Comparison of ENCODE assay signal across 15 mouse cellular contexts in genomic region chr13:97694356-97694990, GRCm38 (mm10).
DNase-seq lines count a peak whose midpoint lies in the region; ATAC-seq and TF ChIP-seq lines count a peak whose summit lies in the region.
"Had no signal": no experiment of that assay in that cellular context is flagged by ENCODE, and none has a peak within 500 bp of the region (broad histone marks: within the 10 kb centered on the region; RNA-seq: fewer than 3 reads in every experiment).

No protein-coding gene starts in this region.

- no peak overlapping the region for H3K9ac ChIP-seq in forebrain, embryonic 13.5 days
- H3K9ac ChIP-seq in forebrain, embryonic 11.5 days (ENCODE audit: low read length): no peak overlapping the region
- H3K9ac ChIP-seq in forebrain, embryonic 15.5 days (replicated peaks): no peak overlapping the region
- H3K9ac ChIP-seq in hindbrain, postnatal 0 days (replicated peaks; ENCODE audit: low read length): no peak overlapping the region
- H3K9ac ChIP-seq in neural tube, embryonic 11.5 days (ENCODE audit: low read length): no peak overlapping the region
- H3K9ac ChIP-seq: liver, postnatal 0 days; stomach, embryonic 15.5 days had no signal

- H3K4me1 ChIP-seq in forebrain, embryonic 13.5 days: peaks cover 12% of the 10 kb centered on the region
- no peaks in the 10 kb centered on the region for H3K4me1 ChIP-seq in forebrain, embryonic 11.5 days (replicated peaks; ENCODE audit: control insufficient read depth, insufficient read depth, low read length)
- H3K4me1 ChIP-seq in forebrain, embryonic 15.5 days: peaks cover 6% of the 10 kb centered on the region; the same call in 1 of the 2 replicates
- H3K4me1 ChIP-seq in hindbrain, postnatal 0 days (ENCODE audit: insufficient read depth, low read length): no peaks in the 10 kb centered on the region
- no peaks in the 10 kb centered on the region for H3K4me1 ChIP-seq in neural tube, embryonic 11.5 days (ENCODE audit: control insufficient read depth, insufficient read depth, low read length)
- H3K4me1 ChIP-seq: stomach, embryonic 15.5 days had no signal

- no peak overlapping the region for H3K4me2 ChIP-seq in forebrain, embryonic 13.5 days
- no peak overlapping the region for H3K4me2 ChIP-seq in forebrain, embryonic 11.5 days (ENCODE audit: low read depth, low read length, severe bottlenecking)
- H3K4me2 ChIP-seq in forebrain, embryonic 15.5 days (replicated peaks): no peak overlapping the region
- no peak overlapping the region for H3K4me2 ChIP-seq in hindbrain, postnatal 0 days (ENCODE audit: low read depth, low read length)
- H3K4me2 ChIP-seq in neural tube, embryonic 11.5 days (ENCODE audit: low read depth): no peak overlapping the region
- H3K4me2 ChIP-seq: stomach, embryonic 15.5 days had no signal

- TF ChIP-seq CTCF in hindbrain, postnatal 0 days (IDR thresholded peaks at IDR 0.05; ENCODE audit: low read depth): no peak

- 51% methylated on average over 9 of the region's 9 CpGs for WGBS in forebrain, embryonic 13.5 days
- 66% methylated on average over 9 of the region's 9 CpGs for WGBS in forebrain, embryonic 11.5 days
- 46% methylated on average over 9 of the region's 9 CpGs for WGBS in forebrain, embryonic 15.5 days
- WGBS in hindbrain, postnatal 0 days: 47% methylated on average over 9 of the region's 9 CpGs
- 50% methylated on average over 9 of the region's 9 CpGs for WGBS in neural tube, embryonic 11.5 days

- H3K9me3 ChIP-seq in forebrain, embryonic 13.5 days (replicated peaks): no peaks in the 10 kb centered on the region
- H3K9me3 ChIP-seq in forebrain, embryonic 11.5 days (ENCODE audit: control insufficient read depth, low read length): no peaks in the 10 kb centered on the region
- no peaks in the 10 kb centered on the region for H3K9me3 ChIP-seq in forebrain, embryonic 15.5 days
- no peaks in the 10 kb centered on the region for H3K9me3 ChIP-seq in hindbrain, postnatal 0 days (ENCODE audit: low read length)
- no peaks in the 10 kb centered on the region for H3K9me3 ChIP-seq in neural tube, embryonic 11.5 days (ENCODE audit: control insufficient read depth, low read length)
- H3K9me3 ChIP-seq: stomach, embryonic 15.5 days had no signal

- H3K4me3 ChIP-seq in forebrain, embryonic 13.5 days: no peak overlapping the region
- H3K4me3 ChIP-seq in forebrain, embryonic 11.5 days (ENCODE audit: low read depth, low read length): no peak overlapping the region
- H3K4me3 ChIP-seq in forebrain, embryonic 15.5 days: no peak overlapping the region
- no peak overlapping the region for H3K4me3 ChIP-seq in hindbrain, postnatal 0 days (ENCODE audit: low read length)
- no peak overlapping the region for H3K4me3 ChIP-seq in neural tube, embryonic 11.5 days (ENCODE audit: low read depth, low read length)
- H3K4me3 ChIP-seq: stomach, embryonic 15.5 days had no signal

- peak overlapping the region; percentile 52 for H3K27ac ChIP-seq in forebrain, embryonic 13.5 days
- no peak overlapping the region for H3K27ac ChIP-seq in forebrain, embryonic 11.5 days (ENCODE audit: low read depth, low read length)
- H3K27ac ChIP-seq in forebrain, embryonic 15.5 days (replicated peaks): peak overlapping the region; percentile 66
- H3K27ac ChIP-seq in hindbrain, postnatal 0 days: no peak overlapping the region
- no peak overlapping the region for H3K27ac ChIP-seq in neural tube, embryonic 11.5 days (ENCODE audit: low read depth, low read length)
- H3K27ac ChIP-seq: stomach, embryonic 15.5 days had no signal

- ATAC-seq in forebrain, embryonic 13.5 days: peak; percentile 88
- ATAC-seq in forebrain, embryonic 11.5 days (replicated peaks; ENCODE audit: low FRiP score): no peak; the same call in 1 of the 2 replicates
- ATAC-seq in forebrain, embryonic 15.5 days (replicated peaks): peak; percentile 88
- ATAC-seq in hindbrain, postnatal 0 days: no peak
- ATAC-seq in neural tube, embryonic 11.5 days (ENCODE audit: insufficient read depth, low FRiP score, low TSS enrichment): peak; percentile 65
- ATAC-seq: intestine, postnatal 0 days; liver, postnatal 0 days had no signal

- no peaks in the 10 kb centered on the region for H3K36me3 ChIP-seq in forebrain, embryonic 13.5 days (ENCODE audit: poor library complexity, severe bottlenecking)
- no peaks in the 10 kb centered on the region for H3K36me3 ChIP-seq in forebrain, embryonic 11.5 days (ENCODE audit: control insufficient read depth, insufficient read depth, low read length)
- no peaks in the 10 kb centered on the region for H3K36me3 ChIP-seq in forebrain, embryonic 15.5 days
- no peaks in the 10 kb centered on the region for H3K36me3 ChIP-seq in hindbrain, postnatal 0 days (ENCODE audit: insufficient read depth, low read length)
- no peaks in the 10 kb centered on the region for H3K36me3 ChIP-seq in neural tube, embryonic 11.5 days (ENCODE audit: control insufficient read depth, insufficient read depth, low read length)
- H3K36me3 ChIP-seq: stomach, embryonic 15.5 days had no signal

- DNase-seq in forebrain, embryonic 11.5 days (ENCODE audit: low spot score): no peak
- DNase-seq in hindbrain, postnatal 0 days (ENCODE audit: low spot score): peak; percentile 12
- DNase-seq in neural tube, embryonic 11.5 days (ENCODE audit: low spot score): peak; percentile 61
- DNase-seq in right cerebral cortex, postnatal 10 days (ENCODE audit: low spot score in 2 of 2): no peak
- no peak for DNase-seq in MN1 (ENCODE audit: low spot score)
- DNase-seq in layer of hippocampus, postnatal 14 days (ENCODE audit: low spot score in 2 of 2): no peak
- DNase-seq: cerebellum, adult 18-20 months; liver, postnatal 0 days; lung, postnatal 4 days; right cerebral cortex, postnatal 4 days; thymus, postnatal 25 days had no signal

- no peaks in the 10 kb centered on the region for H3K27me3 ChIP-seq in forebrain, embryonic 13.5 days
- no peaks in the 10 kb centered on the region for H3K27me3 ChIP-seq in forebrain, embryonic 11.5 days (ENCODE audit: control insufficient read depth, insufficient read depth, low read length)
- H3K27me3 ChIP-seq in forebrain, embryonic 15.5 days: no peaks in the 10 kb centered on the region
- no peaks in the 10 kb centered on the region for H3K27me3 ChIP-seq in hindbrain, postnatal 0 days (ENCODE audit: insufficient read depth, low read length)
- H3K27me3 ChIP-seq in neural tube, embryonic 11.5 days (ENCODE audit: control insufficient read depth, insufficient read depth, low read length): no peaks in the 10 kb centered on the region
- H3K27me3 ChIP-seq: stomach, embryonic 15.5 days had no signal

Comparison
In these comparisons a context has a peak if more than half of its experiments do, and no peak if none do; other contexts are left out.
1. ATAC-seq: peak in forebrain, embryonic 13.5 days (single experiment), forebrain, embryonic 15.5 days (single experiment) and neural tube, embryonic 11.5 days (single experiment); none in forebrain, embryonic 11.5 days (single experiment) and hindbrain, postnatal 0 days (single experiment).
2. H3K27ac ChIP-seq: peak in forebrain, embryonic 13.5 days (single experiment) and forebrain, embryonic 15.5 days (single experiment); none in forebrain, embryonic 11.5 days (single experiment), hindbrain, postnatal 0 days (single experiment) and neural tube, embryonic 11.5 days (single experiment).
3. DNase-seq: peak in hindbrain, postnatal 0 days (single experiment) and neural tube, embryonic 11.5 days (single experiment); none in forebrain, embryonic 11.5 days (single experiment), right cerebral cortex, postnatal 10 days (0 of 2), MN1 (single experiment) and layer of hippocampus, postnatal 14 days (0 of 2).